ENCODE assay signal across 9 mouse cellular contexts in the genomic region with DNA sequence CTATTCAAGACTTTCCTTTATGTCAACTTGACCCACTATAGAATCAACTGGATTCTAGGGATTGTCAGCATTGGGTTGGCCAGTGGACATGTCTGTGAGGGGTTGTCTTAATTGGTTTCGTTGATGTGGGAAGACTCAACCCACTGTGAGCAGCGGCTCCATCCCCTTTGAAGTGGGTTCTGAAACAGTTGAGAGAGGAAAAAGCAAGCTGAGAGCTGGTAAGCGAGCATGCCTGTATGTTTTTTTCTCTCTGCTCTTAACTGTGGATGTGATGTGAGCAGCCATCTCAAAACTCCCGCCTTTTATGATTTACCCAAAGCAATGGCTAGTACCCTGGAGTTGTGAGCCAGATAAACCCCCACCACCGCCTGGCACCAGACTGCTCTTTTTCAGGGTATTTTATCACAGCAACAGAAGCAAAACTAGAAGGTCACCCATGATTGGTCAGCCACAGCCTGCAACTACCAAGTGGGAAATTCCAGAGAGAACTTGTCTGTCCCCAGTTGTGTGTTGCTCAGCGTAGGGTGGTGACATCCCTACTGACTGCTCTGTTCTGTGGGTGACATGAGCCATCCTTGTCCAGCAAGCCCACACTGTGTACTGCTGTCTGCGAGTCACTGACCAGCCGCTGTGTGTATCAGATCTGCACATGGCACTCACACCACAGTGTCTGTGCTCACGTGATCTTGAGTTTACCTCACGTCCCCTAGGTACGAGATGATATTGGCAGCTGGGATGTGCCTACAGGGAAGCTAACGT. TPM values are rescaled to one million over a fixed set of nuclear protein-coding genes. Genes with fewer than 3 reads are reported as not detected.
DNase-seq lines count a peak whose midpoint lies in the region; ATAC-seq and TF ChIP-seq lines count a peak whose summit lies in the region.
"Had no signal": no experiment of that assay in that cellular context is flagged by ENCODE, and none has a peak within 500 bp of the region (broad histone marks: within the 10 kb centered on the region; RNA-seq: fewer than 3 reads in every experiment).

No protein-coding gene starts in this region.

- peaks cover 31% of the 10 kb centered on the region for H3K36me3 ChIP-seq in kidney, embryonic 15.5 days
- peaks cover 87% of the 10 kb centered on the region for H3K36me3 ChIP-seq in G1E (replicated peaks)
- H3K36me3 ChIP-seq in hindbrain, embryonic 11.5 days (ENCODE audit: control insufficient read depth, insufficient read depth, low read length) = no peaks in the 10 kb centered on the region
- H3K36me3 ChIP-seq in hindbrain, embryonic 13.5 days = peaks cover 26% of the 10 kb centered on the region

- H3K4me1 ChIP-seq in kidney, embryonic 15.5 days = peaks cover 33% of the 10 kb centered on the region
- peaks cover 89% of the 10 kb centered on the region for H3K4me1 ChIP-seq in G1E (ENCODE audit: insufficient read depth, low read depth, low read length)
- no peaks in the 10 kb centered on the region; the same call in 1 of the 2 replicates for H3K4me1 ChIP-seq in hindbrain, embryonic 11.5 days (replicated peaks; ENCODE audit: control insufficient read depth, insufficient read depth, low read length)
- H3K4me1 ChIP-seq in hindbrain, embryonic 13.5 days (replicated peaks) = peaks cover 36% of the 10 kb centered on the region

- no peak for DNase-seq in kidney, adult 11 months
- DNase-seq in G1E (ENCODE audit: low spot score) = no peak
- peak; percentile 72 for DNase-seq in naive thymus-derived CD4-positive, alpha-beta T cell, adult 2 months (ENCODE audit: low read depth)
- no peak for DNase-seq in hindbrain, embryonic 11.5 days (ENCODE audit: low spot score)
- DNase-seq in ovary, postnatal 14 days (ENCODE audit: low spot score) = no peak
- DNase-seq: retina, postnatal 1 day had no signal

- 0 out of 2 replicates have a peak, but pooled peaks have one; percentile 27 for ATAC-seq in kidney, embryonic 15.5 days (replicated peaks; ENCODE audit: low FRiP score)
- peak; percentile 18; the same call in 1 of the 2 replicates for ATAC-seq in G1E (ENCODE audit: extremely low read depth, insufficient number of reproducible peaks, low FRiP score, poor library complexity, severe bottlenecking)
- ATAC-seq in granulocyte monocyte progenitor cell, adult 5-6 weeks (replicated peaks; ENCODE audit: poor library complexity, severe bottlenecking) = peak; percentile 28
- no peak for ATAC-seq in hindbrain, embryonic 11.5 days (ENCODE audit: low FRiP score)
- no peak for ATAC-seq in hindbrain, embryonic 13.5 days (ENCODE audit: low FRiP score)

- no peak overlapping the region for H3K4me3 ChIP-seq in kidney, embryonic 15.5 days (replicated peaks)
- H3K4me3 ChIP-seq in G1E (ENCODE audit: low read depth, low read length) = peak overlapping the region; percentile 46; the same call in 1 of the 2 replicates
- no peak overlapping the region for H3K4me3 ChIP-seq in hindbrain, embryonic 11.5 days (ENCODE audit: low read depth, low read length)
- no peak overlapping the region for H3K4me3 ChIP-seq in hindbrain, embryonic 13.5 days

- no peak overlapping the region for H3K9ac ChIP-seq in kidney, embryonic 15.5 days
- H3K9ac ChIP-seq in hindbrain, embryonic 11.5 days (ENCODE audit: low read depth, low read length) = no peak overlapping the region
- no peak overlapping the region for H3K9ac ChIP-seq in hindbrain, embryonic 13.5 days

- no peak for TF ChIP-seq CTCF in G1E (IDR thresholded peaks at IDR 0.05; ENCODE audit: low read depth, low read length)

- H3K4me2 ChIP-seq in kidney, embryonic 15.5 days = no peak overlapping the region
- H3K4me2 ChIP-seq in hindbrain, embryonic 11.5 days (replicated peaks; ENCODE audit: low read depth, low read length) = no peak overlapping the region
- H3K4me2 ChIP-seq in hindbrain, embryonic 13.5 days = no peak overlapping the region

- no peaks in the 10 kb centered on the region for H3K27me3 ChIP-seq in kidney, embryonic 15.5 days
- H3K27me3 ChIP-seq in G1E (ENCODE audit: insufficient read depth, low read length) = no peaks in the 10 kb centered on the region
- H3K27me3 ChIP-seq in hindbrain, embryonic 11.5 days (ENCODE audit: control insufficient read depth, insufficient read depth, low read length) = no peaks in the 10 kb centered on the region
- no peaks in the 10 kb centered on the region for H3K27me3 ChIP-seq in hindbrain, embryonic 13.5 days

- H3K9me3 ChIP-seq in kidney, embryonic 15.5 days (replicated peaks) = no peaks in the 10 kb centered on the region
- no peaks in the 10 kb centered on the region for H3K9me3 ChIP-seq in G1E (replicated peaks)
- H3K9me3 ChIP-seq in hindbrain, embryonic 11.5 days (ENCODE audit: control insufficient read depth, low read length) = no peaks in the 10 kb centered on the region
- no peaks in the 10 kb centered on the region for H3K9me3 ChIP-seq in hindbrain, embryonic 13.5 days

- H3K27ac ChIP-seq in kidney, embryonic 15.5 days = no peak overlapping the region
- H3K27ac ChIP-seq in hindbrain, embryonic 11.5 days (ENCODE audit: low read depth, low read length) = no peak overlapping the region
- no peak overlapping the region for H3K27ac ChIP-seq in hindbrain, embryonic 13.5 days

- WGBS in kidney, embryonic 15.5 days = 82% methylated on average over 12 of the region's 12 CpGs
- 91% methylated on average over 12 of the region's 12 CpGs for WGBS in hindbrain, embryonic 11.5 days
- WGBS in hindbrain, embryonic 13.5 days = 87% methylated on average over 12 of the region's 12 CpGs

RNA-seq across cellular contexts. Expression of a gene that starts 8.3 kb away (rescaled TPM):
- polyA plus RNA-seq in kidney, embryonic 15.5 days (2015; fragmentation: Nextera tagmentation; extraction: Ambion mirVana) = 42.0 and 45.5 TPM in 2 replicates
- total RNA-seq in G1E (2014; fragmentation: Nextera tagmentation) = 213 and 227 TPM in 2 replicates
- 101 and 104 TPM in 2 replicates for total RNA-seq in G1E (2017)
- polyA plus RNA-seq in G1E (2012) = 201 and 245 TPM in 2 replicates
- total RNA-seq in granulocyte monocyte progenitor cell, adult 5-6 weeks (2014; fragmentation: Nextera tagmentation) = 113 and 128 TPM in 2 replicates
- total RNA-seq in granulocyte monocyte progenitor cell, adult 5-6 weeks (2017) = 77.9 and 117 TPM in 2 replicates
- 36.3 and 42.2 TPM in 2 replicates for polyA plus RNA-seq in hindbrain, embryonic 11.5 days (2014; fragmentation: Nextera tagmentation; extraction: Ambion mirVana)
- polyA plus RNA-seq in hindbrain, embryonic 13.5 days (2015; fragmentation: Nextera tagmentation; extraction: Ambion mirVana) = 45.4 and 49.7 TPM in 2 replicates

RNA-seq across cellular contexts. Expression of a gene that starts 9.1 kb away (rescaled TPM):
- polyA plus RNA-seq in kidney, embryonic 15.5 days (2015; fragmentation: Nextera tagmentation; extraction: Ambion mirVana) = 45.3 and 49.8 TPM in 2 replicates
- 779 and 780 TPM in 2 replicates for total RNA-seq in G1E (2014; fragmentation: Nextera tagmentation)
- total RNA-seq in G1E (2017) = 554 and 576 TPM in 2 replicates
- 737 and 869 TPM in 2 replicates for polyA plus RNA-seq in G1E (2012)
- total RNA-seq in granulocyte monocyte progenitor cell, adult 5-6 weeks (2014; fragmentation: Nextera tagmentation) = 271 and 278 TPM in 2 replicates
- 310 and 331 TPM in 2 replicates for total RNA-seq in granulocyte monocyte progenitor cell, adult 5-6 weeks (2017)
- 71.0 and 71.7 TPM in 2 replicates for polyA plus RNA-seq in hindbrain, embryonic 11.5 days (2014; fragmentation: Nextera tagmentation; extraction: Ambion mirVana)
- polyA plus RNA-seq in hindbrain, embryonic 13.5 days (2015; fragmentation: Nextera tagmentation; extraction: Ambion mirVana) = 37.5 and 39.6 TPM in 2 replicates

RNA-seq across cellular contexts. Expression of a gene that starts 39.7 kb away (rescaled TPM):
- 102 and 105 TPM in 2 replicates for polyA plus RNA-seq in kidney, embryonic 15.5 days (2015; fragmentation: Nextera tagmentation; extraction: Ambion mirVana)
- total RNA-seq in G1E (2014; fragmentation: Nextera tagmentation) = 10.8 and 12.0 TPM in 2 replicates
- 1.9 and 2.0 TPM in 2 replicates for total RNA-seq in G1E (2017)
- 0.45 and 0.94 TPM in 2 replicates for polyA plus RNA-seq in G1E (2012)
- 44.4 and 76.8 TPM in 2 replicates for total RNA-seq in granulocyte monocyte progenitor cell, adult 5-6 weeks (2014; fragmentation: Nextera tagmentation)
- 44.0 and 57.4 TPM in 2 replicates for total RNA-seq in granulocyte monocyte progenitor cell, adult 5-6 weeks (2017)
- polyA plus RNA-seq in hindbrain, embryonic 11.5 days (2014; fragmentation: Nextera tagmentation; extraction: Ambion mirVana) = 163 and 167 TPM in 2 replicates
- polyA plus RNA-seq in hindbrain, embryonic 13.5 days (2015; fragmentation: Nextera tagmentation; extraction: Ambion mirVana) = 261 and 279 TPM in 2 replicates

Comparison
In these comparisons a context has a peak if more than half of its experiments do, and no peak if none do; other contexts are left out.
1. ATAC-seq: peak in kidney, embryonic 15.5 days (single experiment), G1E (single experiment) and granulocyte monocyte progenitor cell, adult 5-6 weeks (single experiment); none in hindbrain, embryonic 11.5 days (single experiment) and hindbrain, embryonic 13.5 days (single experiment).
2. RNA of a gene that starts 9.1 kb away (polyA plus RNA-seq): 737 to 869 TPM in G1E; 71.0 to 71.7 TPM in hindbrain, embryonic 11.5 days, 45.3 to 49.8 TPM in kidney, embryonic 15.5 days and 37.5 to 39.6 TPM in hindbrain, embryonic 13.5 days; every median in the first group is over 10 times any median in the second.
3. RNA of a gene that starts 39.7 kb away (polyA plus RNA-seq): 261 to 279 TPM in hindbrain, embryonic 13.5 days, 163 to 167 TPM in hindbrain, embryonic 11.5 days and 102 to 105 TPM in kidney, embryonic 15.5 days; 0.45 to 0.94 TPM in G1E; every median in the first group is over 10 times any median in the second.